Mouse (Mus musculus) adrenal gland, postnatal 4 days (tissue): ENCODE results near the gene Sass6. TPM values are rescaled to one million over a fixed set of nuclear protein-coding genes. Genes with fewer than 3 reads are reported as not detected.
A peak's percentile ranks its signal among the peaks of the same experiment; 100 is the strongest.
"Not testable (repeated sequence)": the region's sequence is repeated elsewhere in the genome, so short reads cannot be mapped to it uniquely, and the experiment has no call there.

ENCODE experiments used
- DNase-seq, 2 experiments: peaks; one replicate each; pipeline ENCODE4 v3.0.0; 2021 to 2022; ENCODE audit warnings: low spot score in 2 of 2, mixed read lengths in 2 of 2
- long read RNA-seq, 2 experiments: library from polyadenylated mRNA; stranded (forward); transcript quantifications; one replicate each; pipeline ENCODE4 v2.0.0; 2021
- total RNA-seq, 2 experiments: library from RNA; stranded (reverse); gene quantifications; 2 replicates each; pipeline ENCODE4 v1.2.3; 2021

Sass6 gene
- total RNA-seq: 10 to 100 TPM in 1 of 2 experiments, 1 to 10 TPM in 1; 9.4 to 10.0 TPM
- long read RNA-seq, experiment 1: 0 reads
- long read RNA-seq, experiment 2, partial matches to known transcripts: 0 of 2 reads
- long read RNA-seq, experiment 2, other reads (novel, unspliced or antisense): 1 of 2 reads

GRCm38 (mm10) chr3:116594728-116595602 is at the start of gene Sass6:
Sass6 (plus strand) TSS chr3:116594982.
- DNase-seq: peak; percentile 96

- DNase-seq: no peak
Measured at GRCm38 (mm10) chr3:116547430-116547829, 47.4 kb upstream of the Sass6 start.

- DNase-seq: no peak
Measured at GRCm38 (mm10) chr3:116551362-116551761, 43.4 kb upstream of the Sass6 start.

- DNase-seq: not testable (repeated sequence)
Measured at GRCm38 (mm10) chr3:116561315-116561714, 33.5 kb upstream of the Sass6 start.

- no peak for DNase-seq
Measured at GRCm38 (mm10) chr3:116562408-116563094, 32.2 kb upstream of the Sass6 start, which contains the start of gene Lrrc39. Lrrc39 (plus strand) TSS chr3:116562973.

- DNase-seq: no peak
Measured at GRCm38 (mm10) chr3:116563095-116563492, 31.7 kb upstream of the Sass6 start.

- DNase-seq: no peak
Measured at GRCm38 (mm10) chr3:116570628-116571027, 24.2 kb upstream of the Sass6 start.

- no peak for DNase-seq
Measured at GRCm38 (mm10) chr3:116577286-116577685, 17.5 kb upstream of the Sass6 start.

- DNase-seq: no peak
Measured at GRCm38 (mm10) chr3:116582201-116582600, 12.6 kb upstream of the Sass6 start.

GRCm38 (mm10) chr3:116594076-116594727 is 580 bp upstream of the Sass6 start:
- DNase-seq: peak in 1 of 2 experiments; percentile 18

- DNase-seq: no peak
Measured at GRCm38 (mm10) chr3:116595603-116595991, 815 bp downstream of the Sass6 start.

GRCm38 (mm10) chr3:116599705-116600104 is 4.9 kb downstream of the Sass6 start:
- DNase-seq: no peak

GRCm38 (mm10) chr3:116601005-116601404 is 6.2 kb downstream of the Sass6 start:
- no peak for DNase-seq

- DNase-seq: no peak
Measured at GRCm38 (mm10) chr3:116601781-116602180, 7.0 kb downstream of the Sass6 start.

- no peak for DNase-seq
Measured at GRCm38 (mm10) chr3:116604570-116604969, 9.8 kb downstream of the Sass6 start.

GRCm38 (mm10) chr3:116614295-116614892 is 19.6 kb downstream of the Sass6 start, which contains the start of gene Trmt13:
Trmt13 (minus strand) TSS chr3:116614587.
- DNase-seq: no peak

GRCm38 (mm10) chr3:116615318-116616068 is 20.7 kb downstream of the Sass6 start:
- DNase-seq: no peak

- DNase-seq: no peak
Measured at GRCm38 (mm10) chr3:116618855-116619254, 24.1 kb downstream of the Sass6 start.

- DNase-seq: no peak
Measured at GRCm38 (mm10) chr3:116620636-116621370, 26.0 kb downstream of the Sass6 start.
